Mouse (Mus musculus) forebrain, embryonic 10.5 days (tissue): Measurements from ENCODE around the gene 2310007B03Rik. TPM values are rescaled to one million over a fixed set of nuclear protein-coding genes. Genes with fewer than 3 reads are reported as not detected.
"Not testable (repeated sequence)": the region's sequence is repeated elsewhere in the genome, so short reads cannot be mapped to it uniquely, and the experiment has no call there.

Experiments used
- DNase-seq: peaks from one replicate; pipeline ENCODE4 v3.0.0-alpha.2; 2017; ENCODE audit warnings: low spot score; ENCODE audit errors: extremely low spot score
- H3K27ac ChIP-seq: fragments of 300-500 bp; sonication (generic); 2 replicates; pipeline ENCODE4 v1.5.1; 2016; ENCODE audit warnings: mild to moderate bottlenecking
- H3K27me3 ChIP-seq: fragments of 300-500 bp; sonication (generic); 2 replicates; pipeline ENCODE4 v1.6.1; 2016; ENCODE audit warnings: mild to moderate bottlenecking; ENCODE audit not compliant: poor library complexity, severe bottlenecking
- H3K36me3 ChIP-seq: fragments of 300-500 bp; sonication (generic); replicated peaks from 2 replicates; pipeline ENCODE4 v1.6.1; 2016; ENCODE audit warnings: mild to moderate bottlenecking, moderate library complexity
- H3K4me1 ChIP-seq: fragments of 300-500 bp; sonication (generic); 2 replicates; pipeline ENCODE4 v1.6.1; 2016
- H3K4me3 ChIP-seq: fragments of 300-500 bp; sonication (generic); 2 replicates; pipeline ENCODE4 v1.5.1; 2016; ENCODE audit warnings: mild to moderate bottlenecking, moderate library complexity
- H3K9me3 ChIP-seq: fragments of 300-500 bp; sonication (generic); 2 replicates; pipeline ENCODE4 v1.6.1; 2016; ENCODE audit warnings: mild to moderate bottlenecking, moderate library complexity
- WGBS: fragments of 180-500 bp; shearing (Covaris S2); methylation state at CpG from one replicate; pipeline ENCODE4 v1.1.7; 2016; 5-methylcytosine and 5-hydroxymethylcytosine counted together
- polyA plus RNA-seq: library from polyadenylated mRNA; unstranded; fragments of >200 nt; fragmentation: Nextera tagmentation; extraction: Ambion mirVana; gene quantifications from 2 replicates; pipeline ENCODE4 v1.2.1, GENCODE M21; 2016

The 2310007B03Rik gene
- 0.92 and 1.0 TPM in 2 replicates for polyA plus RNA-seq

DNA sequence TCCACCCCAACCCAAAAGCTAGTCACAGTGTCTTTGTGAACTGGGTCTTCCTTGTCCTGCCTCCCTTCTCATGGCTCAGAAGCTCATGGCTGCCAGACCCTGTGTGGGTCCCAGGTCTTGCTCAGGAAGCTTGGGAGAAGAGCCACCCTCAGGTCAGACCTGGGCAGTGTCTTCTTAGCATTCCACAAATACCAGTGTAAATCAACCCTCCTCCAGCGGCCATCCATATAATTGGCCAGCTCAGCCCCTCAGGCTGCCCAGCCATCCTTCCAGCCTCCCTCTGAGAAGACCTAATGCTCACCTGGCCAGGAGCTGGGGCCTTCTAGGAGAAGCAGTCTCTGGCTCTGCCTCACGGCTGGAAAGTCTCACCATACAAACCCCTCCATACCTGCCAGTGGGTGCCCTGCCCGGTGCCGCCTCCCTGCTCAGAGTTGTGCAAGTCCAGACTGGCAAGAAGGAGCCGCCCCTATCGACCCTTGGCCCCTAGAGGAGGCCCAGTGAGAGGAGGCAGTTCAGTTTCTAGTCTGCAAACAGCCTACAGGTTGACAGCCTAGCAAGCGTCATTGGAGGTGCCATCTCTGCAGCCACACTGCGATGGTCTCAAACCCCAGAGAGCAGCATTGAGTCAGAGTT lies at the start of gene 2310007B03Rik:
Gene 2310007B03Rik, minus strand, starts transcription at position 448 of the 633 bp plus-strand sequence.
- Histone ChIP-seq H3K4me1 (peaks cover 20% of the 10 kb centered on the region), H3K9me3 (no peaks in the 10 kb centered on the region), H3K27me3 (no peaks in the 10 kb centered on the region), H3K36me3 (no peaks in the 10 kb centered on the region), H3K4me3 (no peak within 1 kb of the TSS), H3K27ac (peak within 1 kb of the TSS; percentile 30; the same call in 1 of the 2 replicates)
- DNase-seq, result no peak
- WGBS, result 80% methylated on average over 8 of the region's 8 CpGs

DNA sequence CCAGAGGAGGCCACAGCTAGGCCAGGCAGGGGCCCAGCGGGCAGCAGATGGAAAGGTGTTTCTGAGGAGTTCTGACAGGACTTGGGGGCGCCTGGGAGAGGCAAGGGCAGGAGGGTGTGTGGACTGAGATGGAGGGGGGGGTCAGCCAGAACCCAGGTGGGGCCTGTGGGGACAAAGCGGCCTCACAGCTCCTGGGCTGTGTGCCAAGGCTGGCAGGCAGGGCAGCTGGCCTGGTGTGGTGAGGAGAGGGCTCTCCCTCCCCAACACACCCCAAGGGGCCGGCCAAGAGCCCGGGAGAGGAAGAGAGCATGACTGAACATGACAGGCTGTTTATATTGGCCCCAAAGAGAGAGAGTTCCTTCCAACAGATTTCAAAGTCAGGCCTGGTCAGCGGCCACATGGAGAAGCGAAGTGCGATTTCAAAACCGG lies 49.5 kb upstream of the 2310007B03Rik start:
- Histone ChIP-seq H3K36me3 (no peaks in the 10 kb centered on the region), H3K4me3 (no peak overlapping the region), H3K27me3 (peaks cover 8% of the 10 kb centered on the region; the same call in 1 of the 2 replicates), H3K9me3 (no peaks in the 10 kb centered on the region), H3K27ac (peak overlapping the region; percentile 59), H3K4me1 (peaks cover 58% of the 10 kb centered on the region)
- no peak for DNase-seq
- 74% methylated on average over 9 of the region's 9 CpGs for WGBS

DNA sequence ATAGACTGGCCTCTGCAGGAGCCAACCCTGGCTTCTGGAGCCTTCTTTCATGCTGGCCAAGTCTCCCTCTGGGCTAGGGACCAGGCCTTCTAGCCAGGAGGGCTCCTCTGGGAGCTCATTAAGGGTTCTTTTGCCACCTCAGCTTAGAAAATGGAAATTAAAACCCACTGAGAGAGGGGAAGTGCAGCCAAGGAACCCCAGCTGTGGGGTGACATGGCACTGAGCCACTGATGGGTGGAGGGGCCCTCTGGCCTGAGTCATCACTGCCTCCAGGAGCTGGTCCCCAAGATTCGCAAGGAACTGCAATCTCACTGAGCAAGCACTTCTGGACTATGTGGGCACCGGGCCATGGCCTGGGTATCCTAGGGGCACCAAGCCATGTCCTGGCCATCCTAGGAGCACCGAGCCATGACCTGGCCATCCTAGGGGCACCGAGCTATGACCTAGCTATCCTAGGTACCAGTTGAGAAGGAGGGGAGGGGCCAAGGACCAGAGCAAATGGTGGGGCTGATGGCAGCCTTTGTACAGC lies 46.9 kb upstream of the 2310007B03Rik start:
- Histone ChIP-seq H3K27me3 (0 out of 2 replicates have a peak, but pooled peaks cover 5% of the 10 kb centered on the region), H3K4me3 (no peak overlapping the region), H3K4me1 (peaks cover 39% of the 10 kb centered on the region), H3K36me3 (no peaks in the 10 kb centered on the region), H3K9me3 (no peaks in the 10 kb centered on the region), H3K27ac (no peak overlapping the region)
- WGBS, result 90% methylated on average over 4 of the region's 4 CpGs
- DNase-seq, result no peak

DNA sequence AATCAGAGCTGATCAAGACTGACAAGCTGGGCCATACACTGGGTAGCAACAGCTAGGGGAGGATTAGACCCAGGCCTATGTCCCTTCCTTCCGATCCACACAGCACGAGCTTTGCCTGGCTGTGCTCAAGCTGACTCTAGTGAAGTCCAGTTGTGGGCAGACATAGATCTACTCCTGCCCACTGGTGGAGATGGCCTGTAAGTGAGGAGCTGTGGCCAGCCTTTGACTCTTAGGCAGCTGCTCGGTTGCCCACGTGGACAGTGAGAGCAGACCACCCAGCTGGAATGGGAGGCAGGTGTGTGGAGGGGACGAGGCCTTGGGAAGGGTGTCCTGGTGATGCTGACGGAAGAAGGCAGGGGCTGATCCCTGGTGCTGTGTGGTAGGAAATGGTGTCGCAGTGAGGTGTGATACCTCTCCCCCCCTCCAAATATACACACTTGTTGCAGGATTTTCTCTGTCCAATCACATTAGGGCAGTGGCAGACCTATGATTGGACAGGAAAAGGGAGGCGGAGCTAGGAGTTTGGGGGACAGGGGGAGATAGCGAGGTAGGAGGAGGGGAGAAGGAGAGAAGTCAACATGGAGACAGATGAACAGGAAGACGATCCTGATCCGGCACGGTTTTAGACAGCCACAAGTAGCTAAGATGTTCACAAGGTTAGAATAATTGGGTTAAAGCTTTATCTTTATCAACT lies 45.7 kb upstream of the 2310007B03Rik start:
- H3K4me1 ChIP-seq, result peaks cover 31% of the 10 kb centered on the region
- peak overlapping the region; percentile 6; the same call in 1 of the 2 replicates for H3K27ac ChIP-seq
- H3K4me3 ChIP-seq, result no peak overlapping the region
- H3K36me3 ChIP-seq, result no peaks in the 10 kb centered on the region
- WGBS, result 63% methylated on average over 12 of the region's 12 CpGs
- H3K9me3 ChIP-seq, result no peaks in the 10 kb centered on the region
- DNase-seq, result no peak
- 0 out of 2 replicates have a peak, but pooled peaks cover 4% of the 10 kb centered on the region for H3K27me3 ChIP-seq

DNA sequence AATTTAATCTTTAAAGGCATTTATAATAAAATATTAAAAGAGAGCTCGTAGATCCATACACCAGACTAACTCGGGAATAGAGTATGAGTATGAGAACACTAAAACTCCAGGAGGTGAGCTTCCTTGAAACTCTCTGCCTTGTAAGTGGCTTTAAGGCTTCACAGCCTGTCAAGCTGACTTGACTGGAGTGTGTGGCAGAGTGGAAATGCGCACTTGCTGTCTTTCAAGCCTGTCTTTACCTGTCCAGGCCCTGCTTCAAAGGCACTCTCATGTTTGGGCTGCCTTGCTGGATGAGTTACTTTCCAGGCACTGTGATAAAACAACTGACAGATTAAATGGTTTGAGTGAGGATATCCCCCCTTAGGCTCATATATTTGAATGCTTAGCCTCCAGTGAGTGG lies 37.2 kb upstream of the 2310007B03Rik start:
- H3K27me3 ChIP-seq, result no peaks in the 10 kb centered on the region
- no peaks in the 10 kb centered on the region for H3K36me3 ChIP-seq
- no peak for DNase-seq
- H3K4me3 ChIP-seq, result no peak overlapping the region
- no peaks in the 10 kb centered on the region for H3K4me1 ChIP-seq
- H3K27ac ChIP-seq, result no peak overlapping the region
- peaks cover 11% of the 10 kb centered on the region; the same call in 1 of the 2 replicates for H3K9me3 ChIP-seq
- 84% methylated on average over 3 of the region's 3 CpGs for WGBS

DNA sequence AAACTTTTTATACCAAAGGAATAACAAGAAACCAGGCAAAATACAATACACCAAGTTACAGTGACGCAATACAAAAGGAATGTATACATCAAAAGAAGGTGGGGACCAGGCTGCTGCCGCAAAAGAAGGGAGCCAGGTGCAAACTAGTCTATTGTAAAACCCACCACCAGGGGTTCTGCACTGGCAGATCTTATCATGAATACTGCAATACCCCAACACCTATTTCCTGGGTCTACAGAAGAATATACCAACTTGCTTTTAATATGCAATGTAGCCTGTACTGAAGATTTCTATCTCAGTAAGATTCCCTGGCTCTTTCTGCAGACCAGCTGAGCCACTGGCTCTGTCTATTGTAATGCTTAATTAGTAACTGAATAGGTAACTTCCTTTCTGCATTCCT lies 36.7 kb upstream of the 2310007B03Rik start:
- H3K4me1 ChIP-seq, H3K4me3 ChIP-seq, H3K27me3 ChIP-seq, DNase-seq, H3K27ac ChIP-seq, H3K36me3 ChIP-seq: not testable (repeated sequence)
- H3K9me3 ChIP-seq, result peaks cover 11% of the 10 kb centered on the region; the same call in 1 of the 2 replicates
- WGBS, result 79% methylated on average over 2 of the region's 2 CpGs

DNA sequence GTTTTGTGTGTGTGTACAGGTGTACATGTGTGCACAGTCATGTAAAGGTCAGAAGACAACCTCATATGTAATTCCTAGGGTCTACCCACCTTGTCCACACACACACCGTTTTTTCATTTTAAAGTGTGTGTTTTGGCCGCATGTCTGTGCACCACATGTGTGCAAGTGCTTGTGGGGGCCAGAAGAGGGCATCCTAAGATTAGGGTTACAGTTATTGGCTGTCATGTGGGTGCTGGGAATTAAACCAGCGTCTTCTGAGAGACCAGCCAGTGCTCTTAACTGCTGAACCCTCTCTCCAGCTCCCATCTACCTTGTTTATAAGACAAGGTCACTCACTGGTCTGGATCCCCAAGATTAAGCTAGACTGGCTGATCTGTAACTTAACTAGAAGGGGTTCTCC lies 34.2 kb upstream of the 2310007B03Rik start:
- no peaks in the 10 kb centered on the region for H3K36me3 ChIP-seq
- 92% methylated on average over 3 of the region's 3 CpGs for WGBS
- H3K27ac ChIP-seq, result no peak overlapping the region
- peaks cover 18% of the 10 kb centered on the region for H3K27me3 ChIP-seq
- peaks cover 11% of the 10 kb centered on the region for H3K4me1 ChIP-seq
- no peak overlapping the region for H3K4me3 ChIP-seq
- no peak for DNase-seq
- peaks cover 11% of the 10 kb centered on the region; the same call in 1 of the 2 replicates for H3K9me3 ChIP-seq

DNA sequence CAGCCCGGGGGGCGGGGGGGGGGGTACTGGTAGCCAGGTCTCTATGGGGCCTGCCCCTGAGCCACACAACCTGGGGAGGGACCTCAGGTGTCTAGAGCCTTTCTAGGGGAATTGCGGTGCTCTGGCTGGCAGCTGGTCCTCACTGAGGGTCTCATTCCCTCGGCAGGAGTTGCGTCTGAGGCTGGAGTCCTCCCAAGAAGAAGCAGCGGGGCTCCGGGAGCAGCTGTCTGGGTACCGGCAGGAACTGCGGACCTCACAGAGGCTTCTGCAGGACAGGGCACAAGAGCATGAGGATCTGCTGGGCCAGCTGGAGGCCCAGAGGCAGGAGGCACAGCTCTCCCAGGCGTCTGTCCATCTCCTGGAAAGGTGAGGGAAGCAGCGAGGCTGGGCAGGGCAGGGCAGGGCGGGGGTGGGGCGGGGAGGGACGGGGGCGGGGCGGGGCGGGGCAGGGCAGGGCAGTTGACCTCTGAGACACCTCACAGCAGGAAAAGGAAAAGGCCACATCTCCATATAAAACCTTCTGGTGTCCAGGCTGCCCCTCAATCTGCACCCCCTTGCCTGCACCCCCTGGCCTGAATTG lies 30.1 kb upstream of the 2310007B03Rik start:
- H3K27ac ChIP-seq, result no peak overlapping the region
- DNase-seq, result no peak
- peak overlapping the region; percentile 31 for H3K4me3 ChIP-seq
- no peaks in the 10 kb centered on the region for H3K36me3 ChIP-seq
- 6% methylated on average over 10 of the region's 17 CpGs for WGBS
- no peaks in the 10 kb centered on the region for H3K9me3 ChIP-seq
- peaks cover 11% of the 10 kb centered on the region for H3K4me1 ChIP-seq
- peaks cover 42% of the 10 kb centered on the region for H3K27me3 ChIP-seq

DNA sequence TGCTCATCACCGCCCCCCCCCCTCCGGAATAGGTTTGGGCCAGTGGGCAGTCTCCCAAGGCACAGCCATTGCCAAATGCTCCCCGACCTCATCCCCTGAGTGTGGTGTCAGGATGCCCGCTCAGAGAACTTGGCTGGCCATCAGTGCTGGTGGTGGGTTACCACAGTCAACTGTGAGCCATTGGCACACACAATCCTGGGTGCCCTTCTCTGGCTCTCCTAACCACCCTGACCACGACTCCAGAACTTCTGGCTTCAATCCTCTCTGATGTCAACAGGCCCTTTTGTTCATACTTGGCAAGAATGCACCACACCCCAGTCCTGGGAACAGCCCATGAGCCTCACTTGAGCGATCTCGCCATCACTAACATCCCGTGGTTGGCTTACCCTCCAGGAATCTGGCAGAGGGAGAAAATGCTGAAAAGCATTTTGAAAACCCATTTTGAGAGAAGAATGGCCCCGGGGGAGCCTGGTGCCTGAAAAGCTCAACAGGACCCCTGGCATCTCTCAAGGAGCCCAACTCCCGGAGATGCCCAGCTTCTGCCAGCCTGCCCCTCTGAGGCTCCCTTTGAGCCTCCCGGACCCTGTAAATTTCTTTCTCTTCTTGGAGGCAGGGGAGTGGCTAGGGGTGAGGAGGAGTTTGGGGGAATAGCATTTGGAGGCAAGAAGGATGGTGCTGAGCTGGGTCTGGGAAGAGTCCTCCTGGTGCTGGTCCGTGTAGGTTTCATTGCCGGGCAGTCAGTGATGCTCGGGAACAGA lies 23.5 kb upstream of the 2310007B03Rik start:
- H3K27ac ChIP-seq, result no peak overlapping the region
- WGBS, result 81% methylated on average over 14 of the region's 14 CpGs
- no peak for DNase-seq
- no peak overlapping the region for H3K4me3 ChIP-seq
- no peaks in the 10 kb centered on the region for H3K4me1 ChIP-seq
- H3K27me3 ChIP-seq, result peaks cover 16% of the 10 kb centered on the region
- no peaks in the 10 kb centered on the region for H3K36me3 ChIP-seq
- H3K9me3 ChIP-seq, result no peaks in the 10 kb centered on the region

DNA sequence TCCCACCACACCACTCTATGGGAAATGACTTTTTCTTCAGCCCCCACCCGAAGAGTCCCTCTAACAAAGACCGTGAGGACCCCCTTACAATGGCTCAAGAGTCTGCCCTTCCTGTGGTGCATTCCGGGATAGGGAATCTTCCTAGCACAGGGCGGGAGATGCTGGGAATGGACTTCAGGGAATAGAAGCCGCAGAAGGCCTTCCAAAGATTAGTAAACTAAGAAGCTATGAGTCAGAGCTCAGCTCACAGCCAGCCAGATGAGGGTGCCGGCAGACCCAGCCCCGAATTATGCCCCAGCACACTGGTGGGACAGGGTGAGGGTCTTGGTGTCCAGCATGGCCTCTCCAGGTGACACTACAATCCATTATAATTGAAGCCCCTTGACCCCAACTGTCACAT lies 21.5 kb upstream of the 2310007B03Rik start:
- Histone ChIP-seq H3K4me3 (no peak overlapping the region), H3K27ac (no peak overlapping the region), H3K4me1 (peaks cover 4% of the 10 kb centered on the region), H3K9me3 (no peaks in the 10 kb centered on the region), H3K36me3 (no peaks in the 10 kb centered on the region), H3K27me3 (peaks cover 17% of the 10 kb centered on the region)
- WGBS, result 91% methylated on average over 7 of the region's 7 CpGs
- no peak for DNase-seq

DNA sequence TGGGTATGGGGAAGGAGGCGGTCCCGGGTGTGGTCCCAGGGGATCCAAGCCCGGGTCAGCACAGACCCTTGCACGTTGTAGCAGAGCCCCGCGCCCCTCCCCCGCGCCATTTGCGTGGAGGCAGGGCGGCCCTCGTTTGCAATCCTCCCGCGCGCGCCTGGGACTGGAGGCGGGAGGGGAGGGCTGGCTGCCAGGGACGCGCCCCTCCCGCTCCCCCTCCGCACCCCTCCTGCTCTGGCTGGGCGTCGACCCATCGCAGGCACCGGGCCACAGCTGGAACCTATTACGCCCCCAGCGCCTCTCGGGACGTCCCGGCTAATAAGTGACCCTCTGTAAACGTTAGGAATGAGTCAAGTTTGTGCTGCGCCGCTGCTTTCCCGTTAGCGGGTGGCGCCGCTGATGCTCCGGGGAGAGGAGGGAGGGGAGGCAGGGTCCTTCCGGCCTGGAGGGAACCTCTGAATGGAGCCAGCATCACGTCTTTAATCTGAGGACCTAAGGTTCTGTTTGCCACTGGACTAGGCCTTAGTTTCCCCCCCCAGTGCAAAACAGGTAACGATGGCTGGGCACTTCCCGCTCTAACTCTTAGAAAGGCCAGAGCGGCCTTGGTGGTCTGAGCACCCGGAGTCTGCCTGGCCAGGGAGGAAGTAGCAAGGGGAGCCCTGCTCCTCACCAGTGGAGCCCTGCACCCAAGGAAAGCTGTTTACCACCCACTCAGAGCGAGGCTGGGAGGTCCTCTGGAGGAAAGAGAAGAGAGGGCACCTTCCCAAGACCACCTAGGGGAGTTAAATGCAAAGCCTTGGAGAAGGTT lies 16.0 kb upstream of the 2310007B03Rik start:
- DNase-seq, result peak; percentile 67
- Histone ChIP-seq H3K36me3 (no peaks in the 10 kb centered on the region), H3K4me1 (peaks cover 32% of the 10 kb centered on the region), H3K4me3 (peak overlapping the region; percentile 61), H3K27ac (peak overlapping the region; percentile 88), H3K27me3 (peaks cover 50% of the 10 kb centered on the region), H3K9me3 (no peaks in the 10 kb centered on the region)
- WGBS, result 2% methylated on average over 44 of the region's 44 CpGs
